Mouse (Mus musculus): Measurements from ENCODE around the gene Ccnk.

DNA sequence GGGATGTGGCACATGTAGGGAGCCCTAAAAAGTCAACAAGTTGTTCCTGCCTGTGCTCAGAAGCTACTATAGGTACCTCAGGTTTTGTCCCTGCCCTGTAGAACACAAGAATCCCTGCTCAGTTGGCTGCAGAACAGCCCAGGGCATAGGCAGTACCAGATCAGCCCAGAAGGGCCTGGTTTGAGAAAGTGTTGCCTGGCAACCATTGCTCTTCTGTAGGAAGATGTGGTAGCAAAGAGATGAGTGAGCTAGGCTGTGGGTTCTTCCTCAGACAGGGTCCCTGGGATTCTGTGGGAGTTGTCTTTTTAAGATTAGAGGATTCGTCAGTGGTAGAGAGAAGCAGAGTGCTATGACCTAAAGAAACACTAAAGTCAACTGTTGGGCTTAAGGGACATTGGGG lies 20.7 kb downstream of the Ccnk start:
- no peak for TF ChIP-seq POLR2A (IDR thresholded peaks at IDR 0.05; ENCODE audit: control insufficient read depth, low read depth, low read length)
- TF ChIP-seq CTCF (IDR thresholded peaks at IDR 0.05; ENCODE audit: control insufficient read depth, insufficient read depth, insufficient replicate concordance, low read depth, low read length), result no peak

All from testis, adult 2 months (tissue).